Mouse (Mus musculus) forebrain, embryonic 16.5 days (tissue): ENCODE results near the gene Nr1h2. TPM values are rescaled to one million over a fixed set of nuclear protein-coding genes. Genes with fewer than 3 reads are reported as not detected.

ENCODE experiments used
- ATAC-seq: fragments of 200-750 bp; cut with Nextera tagmentation; 2 replicates; pipeline ENCODE4 v1.8.0; 2017; ENCODE audit warnings: mild to moderate bottlenecking, moderate library complexity
- H3K27ac ChIP-seq: fragments of 300-500 bp; sonication (generic); 2 replicates; pipeline ENCODE4 v1.5.1; 2014; ENCODE audit warnings: low read length, control low read depth
- H3K27me3 ChIP-seq: fragments of 300-500 bp; sonication (generic); replicated peaks from 2 replicates; pipeline ENCODE4 v1.6.1; 2014; ENCODE audit warnings: low read length; ENCODE audit not compliant: control insufficient read depth, insufficient read depth
- H3K36me3 ChIP-seq: fragments of 300-500 bp; sonication (generic); 2 replicates; pipeline ENCODE4 v1.6.1; 2014; ENCODE audit not compliant: control insufficient read depth, insufficient read depth
- H3K4me1 ChIP-seq: fragments of 300-500 bp; sonication (generic); replicated peaks from 2 replicates; pipeline ENCODE4 v1.6.1; 2014; ENCODE audit warnings: low read length; ENCODE audit not compliant: control insufficient read depth, insufficient read depth
- H3K4me2 ChIP-seq: fragments of 300-500 bp; sonication (generic); 2 replicates; pipeline ENCODE4 v1.6.1; 2014; ENCODE audit warnings: mild to moderate bottlenecking, low read length, control low read depth
- H3K4me3 ChIP-seq: fragments of 300-500 bp; sonication (generic); replicated peaks from 2 replicates; pipeline ENCODE4 v1.5.1; 2014; ENCODE audit warnings: mild to moderate bottlenecking, low read length, control low read depth
- H3K9ac ChIP-seq: fragments of 300-500 bp; sonication (generic); replicated peaks from 2 replicates; pipeline ENCODE4 v1.6.1; 2014; ENCODE audit warnings: low read depth, low read length, control low read depth
- H3K9me3 ChIP-seq: fragments of 300-500 bp; sonication (generic); 2 replicates; pipeline ENCODE4 v1.6.1; 2016; ENCODE audit warnings: low read length; ENCODE audit not compliant: control insufficient read depth
- WGBS: fragments of 180-500 bp; shearing (Covaris S2); extraction: QIAGEN DNeasy Blood & Tissue Kit; methylation state at CpG from one replicate; pipeline ENCODE4 v1.1.7; 2014; 5-methylcytosine and 5-hydroxymethylcytosine counted together
- polyA plus RNA-seq: library from polyadenylated mRNA; unstranded; fragments of >200 nt; fragmentation: Nextera tagmentation; extraction: Ambion mirVana; gene quantifications from 2 replicates; pipeline ENCODE4 v1.2.1, GENCODE M21; 2015

The Nr1h2 gene
- polyA plus RNA-seq, 1 experiment from 2014 or later, result 69.8 TPM

GRCm38 (mm10) chr7:44536590-44536968 is 17.2 kb downstream of the Nr1h2 start:
- 74% methylated on average over 6 of the region's 6 CpGs for WGBS
- no peak for ATAC-seq

DNA sequence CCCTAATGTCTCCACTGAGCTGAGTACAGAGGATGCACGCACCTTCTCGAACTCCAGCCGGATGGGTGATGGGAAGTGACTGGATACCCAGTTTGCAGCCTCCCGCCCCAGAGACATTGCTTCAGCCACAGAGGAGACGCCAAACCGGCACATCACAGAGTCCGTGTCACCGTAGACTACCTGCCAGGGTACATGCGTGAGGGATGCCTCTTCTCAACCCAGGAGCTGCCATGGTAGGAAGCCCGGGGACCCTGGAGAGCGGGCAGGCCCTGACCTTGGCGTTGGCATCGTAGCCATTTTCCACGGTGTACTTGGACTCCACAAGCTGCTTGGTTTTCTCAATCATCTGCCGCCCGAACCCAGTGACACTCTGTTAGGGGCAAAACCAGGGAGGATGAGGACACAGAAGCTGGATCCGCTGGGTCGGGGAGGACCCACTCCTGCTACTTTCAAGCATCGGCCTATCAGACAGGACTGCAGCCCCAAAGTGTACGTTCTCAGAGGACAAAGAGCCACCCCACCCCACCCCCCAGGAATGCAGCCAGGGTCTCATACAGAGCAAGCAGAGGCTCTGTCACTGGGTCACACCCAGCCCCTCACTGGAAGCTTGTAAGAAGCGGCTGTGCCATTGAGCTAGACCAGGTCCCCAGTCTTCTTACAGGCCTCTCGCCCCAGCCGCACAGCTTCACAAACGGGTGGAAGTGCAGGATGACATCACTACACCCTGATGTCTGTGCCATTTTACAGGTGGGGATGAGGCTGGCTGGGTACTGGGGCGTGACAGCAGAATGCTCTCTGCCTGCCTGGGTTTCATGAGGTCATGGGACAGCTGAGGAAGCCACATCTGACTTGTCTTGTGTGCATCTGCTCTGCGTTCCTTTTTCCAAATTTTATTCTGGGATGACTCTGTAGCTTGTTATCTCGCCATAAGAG is 17.8 kb downstream of the Nr1h2 start:
- no peak for ATAC-seq
- no peak overlapping the region for H3K4me2 ChIP-seq
- no peak overlapping the region for H3K9ac ChIP-seq
- WGBS, result 93% methylated on average over 27 of the region's 27 CpGs
- no peaks in the 10 kb centered on the region for H3K27me3 ChIP-seq
- no peak overlapping the region for H3K4me3 ChIP-seq
- H3K4me1 ChIP-seq, result no peaks in the 10 kb centered on the region
- no peak overlapping the region for H3K27ac ChIP-seq
- no peaks in the 10 kb centered on the region for H3K9me3 ChIP-seq
- no peaks in the 10 kb centered on the region for H3K36me3 ChIP-seq

More at GRCm38 (mm10) chr7:44536590-44536968, 17.2 kb downstream of the Nr1h2 start:
- Histone ChIP-seq H3K9me3 (no peaks in the 10 kb centered on the region), H3K27me3 (no peaks in the 10 kb centered on the region), H3K4me1 (no peaks in the 10 kb centered on the region), H3K9ac (no peak overlapping the region), H3K27ac (no peak overlapping the region), H3K4me2 (no peak overlapping the region), H3K36me3 (no peaks in the 10 kb centered on the region), H3K4me3 (no peak overlapping the region)

DNA sequence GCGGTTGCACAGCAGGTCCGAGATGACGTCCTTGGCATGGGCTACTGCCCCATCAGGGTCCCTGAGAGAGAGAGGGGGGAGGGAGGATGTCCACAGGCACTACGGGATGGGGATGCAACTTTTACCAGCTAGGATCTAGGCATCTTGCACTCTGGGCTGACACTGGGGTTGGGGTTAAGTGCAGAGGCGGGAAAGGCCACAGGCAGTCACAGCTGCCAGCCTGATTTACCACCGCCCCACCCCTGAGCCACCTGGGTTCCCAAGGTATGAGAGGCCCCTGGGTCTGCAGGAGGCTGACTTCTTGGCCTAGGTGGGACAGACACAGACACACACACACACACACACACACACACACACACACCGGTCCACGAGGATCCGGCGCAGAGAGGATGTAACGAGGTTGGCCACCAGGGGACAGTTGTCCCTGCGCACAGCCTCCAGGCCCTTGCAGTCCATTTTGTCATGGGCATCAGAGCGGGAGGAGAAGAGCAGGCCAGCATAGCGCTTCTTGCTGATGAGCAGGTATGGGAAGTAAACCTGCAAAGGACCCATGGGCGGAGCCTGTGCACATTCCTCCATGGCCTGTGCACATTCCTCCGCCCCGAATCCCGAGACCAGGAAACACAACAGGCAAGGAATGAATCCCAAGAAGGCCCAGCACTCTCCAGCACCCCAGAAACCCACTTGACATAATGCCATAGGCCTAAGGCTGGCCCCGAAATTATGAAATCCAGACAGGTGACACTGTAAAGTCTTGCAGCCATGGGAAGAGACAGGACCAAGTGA is 18.9 kb downstream of the Nr1h2 start:
- no peaks in the 10 kb centered on the region for H3K9me3 ChIP-seq
- WGBS, result 88% methylated on average over 19 of the region's 19 CpGs
- no peak overlapping the region for H3K4me2 ChIP-seq
- H3K27me3 ChIP-seq, result no peaks in the 10 kb centered on the region
- ATAC-seq, result no peak
- no peaks in the 10 kb centered on the region for H3K36me3 ChIP-seq
- no peaks in the 10 kb centered on the region for H3K4me1 ChIP-seq
- no peak overlapping the region for H3K4me3 ChIP-seq
- H3K27ac ChIP-seq, result no peak overlapping the region
- H3K9ac ChIP-seq, result no peak overlapping the region

- 93% methylated on average over 13 of the region's 13 CpGs for WGBS
- H3K9me3 ChIP-seq, result no peaks in the 10 kb centered on the region
- no peak overlapping the region for H3K4me3 ChIP-seq
- ATAC-seq, result no peak
- no peaks in the 10 kb centered on the region for H3K4me1 ChIP-seq
- no peak overlapping the region for H3K4me2 ChIP-seq
- H3K27me3 ChIP-seq, result no peaks in the 10 kb centered on the region
- H3K9ac ChIP-seq, result no peak overlapping the region
- H3K27ac ChIP-seq, result no peak overlapping the region
- no peaks in the 10 kb centered on the region for H3K36me3 ChIP-seq
Observed at GRCm38 (mm10) chr7:44534242-44534641, 19.5 kb downstream of the Nr1h2 start.

GRCm38 (mm10) chr7:44533746-44534045 is 20.1 kb downstream of the Nr1h2 start:
- Histone ChIP-seq H3K27me3 (no peaks in the 10 kb centered on the region), H3K4me1 (no peaks in the 10 kb centered on the region), H3K27ac (no peak overlapping the region), H3K9me3 (no peaks in the 10 kb centered on the region), H3K4me2 (no peak overlapping the region), H3K36me3 (no peaks in the 10 kb centered on the region), H3K9ac (no peak overlapping the region), H3K4me3 (no peak overlapping the region)
- 62% methylated on average over 12 of the region's 12 CpGs for WGBS
- ATAC-seq, result no peak

DNA sequence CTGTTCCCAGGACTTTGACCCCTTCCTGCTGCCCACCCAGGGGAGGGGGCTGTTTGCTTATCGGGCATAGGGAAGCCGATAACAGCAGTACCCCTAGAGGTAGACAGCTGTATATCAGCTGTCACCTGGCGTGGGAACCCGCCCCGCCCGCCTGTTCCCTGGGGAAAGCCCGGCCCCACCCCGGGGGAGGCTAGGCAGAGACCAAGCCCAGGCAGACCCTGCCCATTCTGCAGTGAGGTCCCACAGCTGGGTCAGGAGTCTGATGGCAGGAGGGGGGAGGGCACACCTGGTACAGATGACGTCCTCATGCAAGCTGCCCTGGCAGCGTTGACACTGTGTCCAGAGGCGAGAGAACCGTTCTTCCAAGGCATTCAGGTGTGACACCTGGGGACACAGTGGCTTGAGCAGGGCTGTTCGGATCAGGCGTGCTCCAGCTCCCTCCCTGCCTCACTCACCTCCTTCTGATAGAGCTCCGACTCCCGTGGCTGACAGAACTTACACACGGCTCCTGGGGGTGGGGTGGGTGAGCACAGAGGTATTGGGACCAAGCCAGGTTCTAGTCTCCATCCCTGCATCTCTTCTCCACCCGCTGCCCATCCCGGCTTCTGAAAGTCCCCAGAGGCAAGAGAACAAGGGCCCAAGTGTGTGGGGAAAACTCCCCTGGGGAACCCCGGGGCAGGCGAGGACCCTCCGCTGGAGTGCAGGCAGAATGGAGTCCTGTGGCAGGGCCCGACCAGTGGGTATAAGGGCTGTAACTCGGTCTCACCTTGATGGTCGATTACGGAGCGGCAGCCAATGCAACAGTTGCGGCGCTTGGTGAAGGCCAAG is 20.6 kb downstream of the Nr1h2 start:
- Histone ChIP-seq H3K27me3 (no peaks in the 10 kb centered on the region), H3K9ac (no peak overlapping the region), H3K4me1 (peaks cover 2% of the 10 kb centered on the region), H3K27ac (no peak overlapping the region), H3K36me3 (no peaks in the 10 kb centered on the region), H3K4me2 (no peak overlapping the region), H3K9me3 (no peaks in the 10 kb centered on the region), H3K4me3 (no peak overlapping the region)
- 88% methylated on average over 29 of the region's 29 CpGs for WGBS
- ATAC-seq, result no peak

DNA sequence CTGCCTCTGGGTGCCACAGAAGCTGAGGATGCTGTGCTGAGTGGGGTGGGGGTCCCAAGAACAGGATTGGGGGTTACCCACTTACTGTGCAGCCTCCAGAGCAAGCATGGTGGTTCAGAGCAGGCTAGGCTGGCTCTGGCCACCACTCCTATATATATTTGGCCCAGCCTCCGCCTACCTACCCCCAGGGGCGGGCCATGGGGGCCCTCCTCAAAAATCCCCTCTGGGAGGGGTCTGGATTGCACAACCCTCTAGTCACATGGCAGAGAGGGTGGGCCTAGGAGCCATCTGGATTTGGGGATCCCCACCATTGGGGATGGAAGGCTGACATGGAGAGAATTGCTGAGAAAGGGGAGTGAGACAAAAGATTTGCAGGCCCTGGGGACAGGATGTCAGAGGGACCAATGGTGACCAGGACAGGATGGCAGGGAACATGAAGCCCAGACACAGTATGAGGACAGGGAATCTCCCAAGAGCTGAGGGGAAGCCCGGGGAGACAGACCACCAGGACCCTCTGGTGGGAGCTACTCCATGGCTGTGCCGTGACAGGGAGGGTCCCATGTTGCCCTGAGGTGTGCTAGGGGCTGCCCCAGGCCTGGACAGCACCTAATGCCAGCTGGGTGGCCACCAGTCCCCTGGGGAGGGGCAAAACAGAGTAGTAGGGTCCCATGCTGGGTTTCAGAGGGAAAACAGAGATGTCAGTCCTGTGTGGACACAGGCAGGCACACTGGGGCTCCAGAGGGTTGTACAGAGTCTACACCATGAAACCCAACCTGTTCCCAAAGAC is 21.6 kb downstream of the Nr1h2 start, which contains the start of gene Spib:
Gene Spib, minus strand, starts transcription at position 126 of the 787 bp plus-strand sequence.
- Histone ChIP-seq H3K4me2 (no peak within 1 kb of the TSS), H3K4me3 (no peak within 1 kb of the TSS), H3K9me3 (no peaks in the 10 kb centered on the region), H3K27me3 (no peaks in the 10 kb centered on the region), H3K27ac (no peak within 1 kb of the TSS), H3K4me1 (peaks cover 7% of the 10 kb centered on the region), H3K36me3 (no peaks in the 10 kb centered on the region), H3K9ac (no peak within 1 kb of the TSS)
- 81% methylated on average over 4 of the region's 4 CpGs for WGBS
- ATAC-seq, result no peak

- H3K9me3 ChIP-seq, result no peaks in the 10 kb centered on the region
- no peak for ATAC-seq
Observed at GRCm38 (mm10) chr7:44531207-44531606, 22.5 kb downstream of the Nr1h2 start.

More at GRCm38 (mm10) chr7:44531207-44531606, 22.5 kb downstream of the Nr1h2 start:
- Histone ChIP-seq H3K9ac (no peak overlapping the region), H3K4me2 (no peak overlapping the region), H3K36me3 (no peaks in the 10 kb centered on the region), H3K27me3 (no peaks in the 10 kb centered on the region), H3K4me1 (peaks cover 7% of the 10 kb centered on the region), H3K4me3 (no peak overlapping the region), H3K27ac (no peak overlapping the region)
- WGBS, result 51% methylated on average over 5 of the region's 5 CpGs
